Mouse (Mus musculus) gastrocnemius, postnatal 14 days (tissue): ENCODE measurements around the gene Ap1m1. TPM values are rescaled to one million over a fixed set of nuclear protein-coding genes. Genes with fewer than 3 reads are reported as not detected.

Source experiments
- DNase-seq: peaks from one replicate; pipeline ENCODE4 v3.0.0; 2021; ENCODE audit warnings: mixed read lengths
- intact Hi-C: fragments of 180-260 bp; cut with DNase I; formaldehyde crosslinking; loops from one replicate; pipeline ENCODE4 v1.15.1; 2025; ENCODE audit warnings: low total_unique reads
- long read RNA-seq, 2 experiments: library from polyadenylated mRNA; stranded (forward); transcript quantifications; one replicate each; pipeline ENCODE4 v2.0.0; 2021
- total RNA-seq, 2 experiments: library from RNA; stranded (reverse); gene quantifications; 2 replicates each; pipeline ENCODE4 v1.2.3; 2021

Gene Ap1m1
- 10 to 100 TPM; 24.7 to 27.2 TPM for total RNA-seq
- long read RNA-seq, experiment 1, transcript Ap1m1-201 (12 exons, 2,084 nt), result major isoform, 34 of 37 reads
- long read RNA-seq, experiment 1, partial matches to known transcripts, result 1 of 37 reads
- long read RNA-seq, experiment 1, other reads (novel, unspliced or antisense), result 2 of 37 reads
- long read RNA-seq, experiment 2, transcript Ap1m1-201 (12 exons, 2,084 nt), result major isoform, 45 of 50 reads
- long read RNA-seq, experiment 2, partial matches to known transcripts, result 3 of 50 reads
- long read RNA-seq, experiment 2, other reads (novel, unspliced or antisense), result 2 of 50 reads

GRCm38 (mm10) chr8:72239499-72240402 lies at the start of gene Ap1m1:
TSS of gene Ap1m1 (plus strand) at chr8:72240018.
- intact Hi-C loops, result no loop called here
- peak; percentile 99 for DNase-seq

- intact Hi-C loops, result no loop called here
- no peak for DNase-seq
Observed at GRCm38 (mm10) chr8:72190215-72190539, 49.6 kb upstream of the Ap1m1 start.

DNA sequence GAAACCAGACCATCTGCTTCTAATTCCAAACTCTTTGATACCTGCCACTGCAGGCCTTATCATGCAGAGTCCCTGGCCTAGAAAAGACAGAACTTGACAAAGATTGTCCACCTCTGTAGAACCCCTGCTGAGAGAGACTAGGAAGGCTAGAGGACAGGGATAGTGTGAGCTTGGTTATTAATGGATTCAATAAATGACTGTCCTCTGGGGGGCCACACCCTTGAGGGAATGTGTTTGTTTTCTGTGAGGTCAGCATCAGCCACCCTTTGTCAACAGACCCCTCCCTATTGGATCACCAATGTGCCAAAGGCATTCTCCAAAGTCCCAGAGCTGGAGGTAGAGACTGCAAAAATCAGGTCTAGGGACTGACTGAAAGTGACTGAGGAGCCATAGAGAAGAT lies 47.8 kb upstream of the Ap1m1 start:
- intact Hi-C loops, result no loop called here

DNA sequence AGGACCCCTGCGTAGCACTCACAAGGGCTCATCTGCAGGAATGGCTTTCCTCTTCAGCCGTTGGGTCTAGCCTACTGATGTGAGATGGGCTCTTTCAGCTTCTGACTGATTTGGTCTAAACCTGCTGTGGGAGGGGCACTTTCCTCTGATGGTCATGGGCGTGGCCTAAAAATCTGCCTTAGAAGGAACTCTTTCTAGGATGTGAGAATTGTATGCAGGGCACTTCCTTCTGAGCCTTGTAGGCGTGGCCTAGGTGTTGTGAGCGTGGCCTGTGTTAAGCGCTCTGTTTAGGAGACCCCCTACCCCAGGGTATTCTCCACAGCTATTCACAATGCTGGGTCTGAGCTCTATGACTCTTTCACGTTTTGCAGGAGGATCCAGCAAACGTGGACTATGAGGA lies 41.8 kb upstream of the Ap1m1 start:
- no peak for DNase-seq
- intact Hi-C loops, result no loop called here

More for the DNA sequence above, 47.8 kb upstream of the Ap1m1 start:
- DNase-seq, result no peak

- intact Hi-C loops, result no loop called here
- DNase-seq, result no peak
Observed at GRCm38 (mm10) chr8:72208582-72208981, 31.2 kb upstream of the Ap1m1 start.

DNA sequence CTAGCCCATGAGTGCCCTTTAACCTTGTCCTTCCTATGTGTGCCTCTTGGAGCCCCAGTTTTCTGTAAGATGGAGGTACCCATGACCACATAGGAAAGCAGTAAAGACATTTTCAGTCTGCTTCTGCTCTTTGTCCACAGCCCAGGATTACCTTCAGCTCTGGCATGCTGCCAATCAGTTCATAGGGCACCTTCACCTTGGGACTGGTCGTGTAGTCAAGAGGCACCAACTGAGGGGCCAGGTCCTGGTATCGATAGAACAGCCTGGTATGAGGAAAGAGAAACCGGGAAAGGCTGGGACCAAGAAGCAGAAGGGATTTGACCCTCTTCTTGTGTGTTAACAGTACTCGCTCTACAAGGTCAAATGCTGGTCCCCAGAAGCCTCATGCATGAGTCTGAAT lies 29.6 kb upstream of the Ap1m1 start:
- DNase-seq, result no peak
- intact Hi-C loops, result no loop called here

DNA sequence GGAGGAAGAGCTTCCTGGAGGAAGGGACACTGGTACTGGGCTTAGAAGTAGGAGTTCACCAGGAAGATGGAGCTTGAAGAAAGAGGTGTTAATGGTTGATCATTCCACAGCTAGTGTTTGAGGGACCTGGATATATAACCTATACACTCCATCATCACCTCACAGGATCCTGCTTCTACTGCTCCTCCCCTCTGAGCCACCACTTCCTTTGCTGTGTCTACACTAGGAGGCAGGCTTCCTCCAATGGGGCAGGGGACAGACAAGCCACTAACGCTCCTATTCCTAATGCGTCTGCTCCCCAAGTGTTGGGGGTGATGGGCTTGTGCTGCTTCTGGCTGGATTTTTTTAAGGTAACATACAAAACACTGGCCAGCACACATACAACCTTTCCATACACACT lies 29.1 kb upstream of the Ap1m1 start:
- intact Hi-C loops, result no loop called here
- no peak for DNase-seq

GRCm38 (mm10) chr8:72211846-72212245 lies 28.0 kb upstream of the Ap1m1 start:
- intact Hi-C loops, result no loop called here
- no peak for DNase-seq

DNA sequence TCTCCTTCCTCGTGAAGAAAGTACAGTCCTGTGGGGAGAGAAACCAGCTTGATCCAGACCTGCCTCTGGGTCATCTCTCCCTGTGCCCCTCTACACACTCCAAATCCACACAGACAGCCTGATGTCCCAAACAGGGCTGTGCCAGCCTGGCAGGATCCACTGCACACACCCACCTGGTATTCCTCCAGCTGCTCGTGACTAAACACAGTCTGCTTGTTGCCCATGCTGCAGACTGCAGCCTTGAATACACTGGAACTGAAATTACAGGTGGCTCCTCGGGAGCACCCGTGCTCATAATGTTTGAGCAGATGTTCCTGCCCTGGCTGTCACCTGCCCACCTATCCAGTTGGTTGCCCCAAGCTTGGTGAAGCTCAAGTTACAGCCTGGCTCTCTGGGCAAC lies 27.1 kb upstream of the Ap1m1 start, which contains the start of gene Cib3:
Cib3 (minus strand) TSS at position 87 of the 400 bp plus-strand sequence.
- intact Hi-C loops, result no loop called here
- no peak for DNase-seq

GRCm38 (mm10) chr8:72213536-72213935 lies 26.3 kb upstream of the Ap1m1 start, which contains the start of gene Gm11034:
TSS of gene Gm11034 (minus strand) at chr8:72213636.
- no peak for DNase-seq
- intact Hi-C loops, result no loop called here

- DNase-seq, result no peak
- intact Hi-C loops, result no loop called here
Observed at GRCm38 (mm10) chr8:72215060-72215459, 24.8 kb upstream of the Ap1m1 start.

DNA sequence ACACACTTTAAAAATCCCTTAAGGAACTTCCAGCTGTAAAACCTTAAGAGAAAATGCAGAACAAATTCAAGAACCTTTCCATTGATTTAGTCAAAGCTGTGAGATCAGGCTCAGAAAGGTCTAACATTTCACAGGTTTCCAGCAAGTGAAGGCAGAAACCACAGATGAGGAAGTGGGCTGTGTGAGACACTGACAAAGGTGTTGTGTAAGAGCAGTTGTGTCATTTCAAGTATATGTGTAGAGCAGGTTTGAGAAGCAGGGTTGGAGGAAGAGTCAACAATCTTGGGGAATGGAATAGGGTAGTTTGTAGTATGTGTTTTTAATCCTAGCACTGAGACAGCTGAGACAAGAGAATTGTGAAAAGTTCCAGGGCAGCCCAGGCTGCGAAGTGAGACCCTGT lies 23.9 kb upstream of the Ap1m1 start:
- intact Hi-C loops, result no loop called here
- DNase-seq, result no peak

DNA sequence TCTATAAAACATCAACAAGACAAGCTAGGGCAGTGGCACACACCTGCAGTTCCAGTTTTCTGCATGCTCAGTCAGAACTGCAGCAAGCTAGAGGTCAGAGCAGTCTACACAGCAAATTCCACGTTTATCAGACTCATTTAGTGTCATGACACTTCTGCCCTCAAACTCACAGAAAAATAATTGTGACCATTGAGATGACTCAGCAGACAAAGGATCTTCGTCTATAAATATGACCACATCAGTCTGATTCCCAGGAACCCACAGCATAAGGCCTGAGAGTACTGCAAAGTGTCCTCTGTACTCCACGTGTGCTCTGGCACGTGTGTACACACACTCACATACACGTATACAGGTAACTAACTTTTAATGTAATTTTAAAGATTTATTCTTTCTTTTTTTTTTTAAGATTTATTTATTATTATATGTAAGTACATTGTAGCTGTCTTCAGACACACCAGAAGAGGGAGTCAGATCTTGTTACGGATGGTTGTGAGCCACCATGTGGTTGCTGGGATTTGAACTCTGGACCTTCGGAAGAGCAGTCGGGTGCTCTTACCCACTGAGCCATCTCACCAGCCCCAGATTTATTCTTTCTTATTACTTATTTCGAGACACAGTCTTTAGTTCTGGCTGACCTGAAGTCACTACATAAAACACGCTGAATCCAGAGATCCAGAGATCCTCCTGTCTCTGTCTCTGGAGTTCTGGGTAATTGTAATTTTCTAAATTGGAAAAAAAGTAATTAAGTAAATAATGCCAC lies 20.9 kb upstream of the Ap1m1 start:
- DNase-seq, result no peak
- intact Hi-C loops, result no loop called here

DNA sequence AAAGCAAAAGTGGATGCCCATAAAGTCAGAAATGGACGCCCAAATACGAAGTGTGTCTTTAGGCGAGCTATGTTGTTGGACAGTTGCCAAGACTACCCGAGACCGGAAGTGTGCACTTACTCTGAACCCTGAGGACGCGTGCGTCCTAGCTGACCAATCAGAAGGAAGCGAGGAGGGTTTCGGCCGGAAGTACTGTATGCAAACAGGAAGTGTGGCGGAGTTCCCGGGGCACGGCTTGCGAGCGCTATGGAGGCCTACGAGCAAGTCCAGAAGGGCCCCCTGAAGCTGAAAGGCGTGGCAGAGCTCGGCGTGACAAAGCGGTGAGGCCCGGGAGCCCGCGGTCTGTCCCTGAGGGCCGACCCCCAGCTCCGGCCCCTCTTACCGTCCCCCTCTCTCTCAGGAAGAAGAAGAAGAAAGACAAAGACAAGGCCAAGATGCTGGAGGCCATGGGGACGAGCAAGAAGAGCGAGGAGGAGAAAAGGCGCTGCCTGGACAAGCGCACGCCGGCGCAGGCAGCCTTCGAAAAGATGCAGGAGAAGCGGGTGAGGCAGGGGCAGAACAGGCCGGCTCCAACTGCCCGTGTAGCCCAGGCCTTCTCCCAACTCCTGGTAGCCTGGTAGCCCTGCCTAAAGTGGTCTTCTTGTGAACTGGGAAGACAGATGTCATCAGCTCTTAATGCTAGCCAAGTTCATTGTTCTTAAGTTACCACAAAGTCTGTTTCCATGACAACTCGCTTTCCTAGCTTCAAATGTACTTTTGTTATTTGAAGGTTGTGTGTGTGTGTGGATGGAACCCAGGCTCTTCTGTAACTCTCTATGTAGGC lies 20.1 kb upstream of the Ap1m1 start, which contains the start of gene Fam32a:
Fam32a (plus strand) TSS at position 190 of the 823 bp plus-strand sequence.
- peak; percentile 87 for DNase-seq
- intact Hi-C loops, result loop anchor here (5.0 kb wide), 1 partner anchor 47 kb away; no protein-coding TSS in a partner anchor

DNA sequence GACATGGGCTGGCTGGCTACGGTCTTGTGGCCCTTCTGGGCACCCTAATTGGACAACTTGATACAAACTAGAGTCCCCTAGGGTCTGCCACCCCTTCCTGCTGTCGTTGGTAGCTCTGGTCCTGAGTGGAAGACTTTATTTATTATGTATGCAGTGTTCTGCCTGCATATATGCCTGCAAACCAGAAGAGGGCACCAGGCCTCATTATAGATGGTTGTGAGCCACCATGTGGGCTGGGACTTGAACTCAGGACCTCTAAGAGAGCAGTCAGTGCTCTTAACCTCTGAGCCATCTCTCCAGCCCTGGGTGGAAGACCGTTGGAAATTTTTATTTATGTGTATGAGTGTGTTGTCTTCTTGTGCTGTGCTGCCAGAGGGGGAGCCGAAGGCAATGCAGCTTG lies 19.1 kb upstream of the Ap1m1 start:
- no peak for DNase-seq
- intact Hi-C loops, result loop anchor here (5.0 kb wide), 1 partner anchor 48 kb away; no protein-coding TSS in a partner anchor

GRCm38 (mm10) chr8:72222656-72223055 lies 17.2 kb upstream of the Ap1m1 start:
- intact Hi-C loops, result loop anchor here (5.0 kb wide), 1 partner anchor 50 kb away; no protein-coding TSS in a partner anchor
- no peak for DNase-seq

GRCm38 (mm10) chr8:72240403-72240763 lies 565 bp downstream of the Ap1m1 start:
- intact Hi-C loops, result no loop called here

DNA sequence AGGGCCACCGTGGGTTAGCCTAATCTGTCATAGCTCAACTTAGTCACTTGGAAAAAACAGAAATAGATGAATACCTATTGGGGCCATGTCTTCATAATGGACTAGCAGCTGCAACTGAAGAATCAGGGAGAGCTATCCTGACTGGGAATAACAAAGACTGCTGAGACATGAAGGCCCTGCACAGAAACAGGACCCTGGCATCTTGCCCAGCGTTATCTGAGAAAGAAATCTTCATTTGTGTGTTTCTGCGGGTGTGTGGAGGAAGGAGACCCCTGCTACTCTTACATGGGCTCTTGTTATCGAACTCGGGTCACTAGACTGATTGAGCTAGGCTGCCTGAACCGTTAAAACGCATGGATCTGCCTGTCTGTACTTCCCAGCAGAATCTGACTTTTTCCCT lies 1.1 kb downstream of the Ap1m1 start:
- no peak for DNase-seq

More at GRCm38 (mm10) chr8:72240403-72240763, 565 bp downstream of the Ap1m1 start:
- no peak for DNase-seq

DNA sequence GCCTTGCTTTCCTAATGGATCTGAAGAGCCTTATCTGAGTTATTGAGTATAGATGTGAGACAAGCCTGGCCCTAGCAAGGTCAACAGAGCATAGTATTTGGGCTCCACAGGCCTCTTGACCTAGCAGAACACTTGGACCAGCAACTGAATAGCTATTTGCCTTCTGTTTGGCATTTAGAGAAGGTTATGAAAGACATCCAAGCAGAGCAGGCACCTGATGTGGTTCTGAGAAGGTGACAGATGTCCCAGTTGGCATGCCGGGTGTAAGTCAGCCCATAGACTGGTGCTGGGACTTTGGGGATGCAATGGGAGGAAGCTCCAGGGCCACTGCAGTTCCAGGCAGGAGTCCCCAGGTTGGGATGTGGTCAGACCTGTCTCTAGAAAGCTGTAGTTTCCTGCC lies 2.4 kb downstream of the Ap1m1 start:
- intact Hi-C loops, result no loop called here
- DNase-seq, result no peak

More for the DNA sequence above, 1.1 kb downstream of the Ap1m1 start:
- intact Hi-C loops, result no loop called here
